Mouse (Mus musculus) cortical plate, adult 2 months (tissue): ENCODE data around the gene Ncln.

Experiments used
- CTCF ChIP-seq: fragments of 200-500 bp; IDR thresholded peaks from 2 replicates; pipeline ENCODE4 v1.5.1; 2011; ENCODE audit warnings: mild to moderate bottlenecking, control low read depth, low read length; ENCODE audit not compliant: insufficient read depth; ENCODE audit errors: extremely low read depth
- POLR2A ChIP-seq: fragments of 200-500 bp; IDR thresholded peaks from 2 replicates; pipeline ENCODE4 v1.6.1; 2011; ENCODE audit warnings: mild to moderate bottlenecking, low read length, control low read depth; ENCODE audit not compliant: insufficient read depth; ENCODE audit errors: extremely low read depth

DNA sequence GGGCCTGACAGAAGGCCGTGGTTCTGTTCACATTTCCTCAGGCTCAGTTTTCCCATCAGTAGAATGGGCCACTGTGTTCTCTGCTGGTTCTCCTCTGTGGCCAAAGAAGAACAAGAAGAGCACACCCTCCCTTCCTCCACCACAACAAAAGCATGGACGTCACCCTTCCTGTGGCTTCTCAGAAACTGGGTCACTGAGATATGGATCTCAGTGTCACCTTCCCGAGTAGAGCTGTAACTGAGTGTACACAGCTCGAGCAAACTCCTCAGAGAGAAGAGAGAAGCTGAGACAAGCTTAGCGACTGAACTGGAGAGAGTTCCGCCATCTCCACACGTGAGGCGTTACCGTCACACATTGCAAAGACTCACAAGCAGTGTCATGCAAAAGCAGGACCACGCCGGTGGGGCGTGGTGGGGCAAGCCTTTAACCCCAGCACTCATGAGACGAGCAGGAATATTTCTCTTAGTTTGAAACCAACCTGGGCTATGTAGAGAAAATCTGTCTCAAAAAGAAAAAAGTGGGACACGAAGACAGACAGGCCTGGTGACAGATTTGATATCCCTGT, 14.1 kb upstream of the Ncln start:
- TF ChIP-seq CTCF (no peak), POLR2A (no peak)
